Mouse (Mus musculus) liver, postnatal 0 days (tissue): ENCODE results near the gene Epsti1.

Experiments
- CTCF ChIP-seq: sonication (generic); IDR thresholded peaks from 2 replicates; pipeline ENCODE4 v1.5.1; 2016; ENCODE audit warnings: antibody characterized with exemption, low read depth
- EP300 ChIP-seq: IDR thresholded peaks from 2 replicates; pipeline ENCODE4 v1.6.1; 2016; ENCODE audit warnings: antibody characterized with exemption, low read depth, mild to moderate bottlenecking

GRCm38 (mm10) chr14:78015540-78016321 lies 111.7 kb downstream of the Epsti1 start:
- TF ChIP-seq CTCF (no peak), EP300 (no peak)
